Mouse (Mus musculus): ENCODE results near the gene Ccm2. TPM values are rescaled to one million over a fixed set of nuclear protein-coding genes. Genes with fewer than 3 reads are reported as not detected.
"Not testable (repeated sequence)": the region's sequence is repeated elsewhere in the genome, so short reads cannot be mapped to it uniquely, and the experiment has no call there.

The Ccm2 gene
- total RNA-seq (2021) = 10 to 100 TPM; 54.3 to 54.4 TPM
- long read RNA-seq, experiment 1, transcript Ccm2-201 (10 exons, 1,858 nt) = major isoform, 79 of 115 reads
- long read RNA-seq, experiment 1, partial matches to known transcripts = 8 of 115 reads
- long read RNA-seq, experiment 1, other reads (novel, unspliced or antisense) = 28 of 115 reads
- long read RNA-seq, experiment 2, transcript Ccm2-201 (10 exons, 1,858 nt) = major isoform, 72 of 100 reads
- long read RNA-seq, experiment 2, partial matches to known transcripts = 3 of 100 reads
- long read RNA-seq, experiment 2, other reads (novel, unspliced or antisense) = 25 of 100 reads

DNA sequence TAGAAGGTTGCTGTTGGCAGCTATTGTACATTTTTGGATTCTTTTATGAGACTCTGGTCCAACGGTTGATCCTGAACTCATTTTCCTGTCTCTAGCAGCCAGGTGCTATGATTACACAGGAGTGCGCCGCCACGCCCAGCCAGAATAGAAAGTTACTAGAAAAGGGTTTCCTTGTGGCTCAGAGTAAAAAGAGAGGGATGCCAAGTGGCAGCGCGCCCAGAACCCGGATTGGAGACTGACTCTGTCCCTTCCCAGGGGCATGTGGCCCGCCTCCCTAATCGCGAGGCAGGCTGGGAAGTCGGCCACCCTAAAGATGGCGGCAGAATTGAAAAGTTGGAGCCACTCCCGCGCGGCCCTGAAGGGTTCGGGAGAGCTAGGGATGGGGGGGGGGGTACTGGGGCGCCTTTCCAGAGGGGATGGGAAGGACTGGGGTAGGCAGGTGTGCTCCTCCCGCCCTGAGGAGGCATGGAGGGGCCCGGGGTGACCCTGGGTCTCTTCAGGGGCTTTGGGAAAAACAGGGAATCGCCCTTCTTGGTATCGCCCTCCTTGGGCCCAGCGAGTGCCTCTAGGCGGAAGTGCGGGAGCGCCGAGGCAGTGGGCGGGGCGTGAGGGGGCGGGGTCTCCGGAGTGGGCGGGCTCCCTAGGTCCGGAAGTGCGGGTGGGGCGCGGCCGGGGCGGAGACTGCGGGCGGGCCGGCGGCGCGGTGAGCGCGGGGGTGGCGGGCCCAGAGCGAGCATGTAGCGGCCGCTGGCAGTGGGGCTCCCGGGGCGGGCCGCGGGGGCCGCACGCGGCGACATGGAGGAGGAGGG, at the start of gene Ccm2:
TSS of gene Ccm2 (plus strand) at position 683 of the 809 bp plus-strand sequence.
- intact Hi-C loops (cut with DNase I) = no loop called here
- peak; percentile 96 to 97 for DNase-seq (ENCODE audit: low spot score in 2 of 2)

DNA sequence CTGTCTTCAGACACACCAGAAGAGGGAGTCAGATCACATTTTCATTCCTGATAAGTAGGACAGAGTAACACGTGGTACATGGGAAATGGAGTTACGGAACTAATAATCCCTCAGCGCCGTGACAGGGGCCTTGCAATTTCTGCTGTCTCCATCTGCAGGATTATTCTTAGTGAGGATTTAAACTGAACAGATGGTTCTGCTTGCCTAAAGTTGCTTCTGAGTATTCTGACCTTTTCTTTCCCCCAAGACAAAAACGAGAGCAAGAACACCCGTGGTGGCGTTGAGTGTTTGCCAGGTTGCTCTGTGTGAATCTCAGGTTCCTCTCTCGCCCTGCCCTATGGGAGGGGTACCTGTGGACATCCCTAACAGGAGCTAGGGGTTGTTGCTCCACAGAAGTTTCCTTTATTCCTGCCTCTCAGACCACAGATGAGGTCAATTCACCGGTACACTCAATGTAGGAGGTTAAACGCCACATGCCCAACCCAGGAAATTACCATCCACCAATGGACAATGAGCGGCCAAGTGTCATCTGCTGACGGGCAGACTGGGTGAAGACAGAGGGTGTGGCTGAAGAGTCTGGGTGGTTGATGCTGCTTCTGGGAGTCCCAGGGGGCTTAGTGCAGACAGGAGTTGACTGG, 49.3 kb upstream of the Ccm2 start:
- intact Hi-C loops (cut with DNase I) = no loop called here
- no peak for DNase-seq (ENCODE audit: low spot score in 2 of 2)

GRCm38 (mm10) chr11:6502506-6502905, 44.2 kb upstream of the Ccm2 start:
- intact Hi-C loops (cut with DNase I) = no loop called here
- no peak for DNase-seq (ENCODE audit: low spot score in 2 of 2)

DNA sequence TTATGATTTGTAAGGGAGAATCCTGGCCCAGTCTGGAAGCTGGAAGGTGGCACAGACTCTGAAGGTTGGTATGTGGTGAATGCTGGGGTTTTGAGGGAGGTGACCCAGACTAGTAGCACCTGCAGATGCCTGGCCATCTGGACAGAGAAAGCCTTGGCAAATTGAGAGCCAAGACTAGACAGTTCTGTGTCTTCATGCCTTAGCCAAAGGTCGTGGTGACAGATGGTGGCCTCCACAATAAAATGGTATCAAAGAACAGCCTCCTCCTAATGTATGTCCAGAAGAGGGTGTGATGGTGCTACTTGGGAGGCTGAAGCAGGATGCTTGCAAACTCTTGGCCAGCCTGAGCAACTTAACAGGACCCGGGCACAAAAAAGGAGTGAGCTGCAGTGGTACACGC, 42.5 kb upstream of the Ccm2 start:
- intact Hi-C loops (cut with DNase I) = no loop called here
- DNase-seq (ENCODE audit: low spot score in 2 of 2) = no peak

DNA sequence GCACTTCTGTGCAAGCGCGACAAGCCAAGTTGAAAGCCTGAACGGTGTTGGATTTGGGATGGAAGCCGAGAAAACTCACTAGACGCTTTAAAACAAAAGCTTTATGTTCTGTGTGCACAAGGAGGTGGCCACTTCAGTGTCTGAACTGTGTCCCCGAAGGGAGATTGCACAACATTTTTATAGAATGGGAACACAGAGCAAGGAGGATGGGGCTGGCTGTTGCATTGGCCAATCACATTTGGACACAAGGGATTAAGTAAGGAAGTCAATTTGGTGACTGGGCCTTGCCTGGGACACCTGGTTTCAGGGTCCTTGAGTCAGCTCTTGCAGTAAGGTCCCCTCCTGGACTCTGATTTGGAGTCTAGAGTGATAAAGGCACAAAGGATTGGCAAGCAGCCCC, 42.0 kb upstream of the Ccm2 start:
- intact Hi-C loops (cut with DNase I) = no loop called here
- DNase-seq (ENCODE audit: low spot score in 2 of 2) = no peak

GRCm38 (mm10) chr11:6506516-6506915, 40.2 kb upstream of the Ccm2 start:
- no peak for DNase-seq (ENCODE audit: low spot score in 2 of 2)
- intact Hi-C loops (cut with DNase I) = no loop called here

GRCm38 (mm10) chr11:6508269-6508876, 38.3 kb upstream of the Ccm2 start:
- intact Hi-C loops (cut with DNase I) = no loop called here
- DNase-seq (ENCODE audit: low spot score in 2 of 2) = no peak

DNA sequence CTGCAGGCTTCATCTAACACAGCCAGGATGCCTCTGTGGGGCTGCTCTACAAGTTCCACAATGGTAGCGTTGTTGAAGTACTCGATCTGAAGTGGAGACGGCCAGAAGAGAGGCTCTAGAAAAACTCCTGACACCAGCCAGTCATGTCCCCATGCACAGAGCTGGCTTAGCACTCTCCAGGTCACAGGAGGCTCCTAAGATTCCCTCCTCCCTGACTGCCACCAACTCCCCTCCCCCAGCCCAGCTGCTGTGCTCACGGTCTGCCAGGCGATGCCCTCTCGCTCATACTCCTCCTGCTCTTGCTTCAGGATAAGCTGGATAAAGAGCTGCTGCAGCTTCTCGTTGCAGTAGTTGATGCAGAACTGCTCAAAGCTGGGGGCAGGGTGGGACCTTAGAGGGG, 31.9 kb upstream of the Ccm2 start:
- intact Hi-C loops (cut with DNase I) = no loop called here
- no peak for DNase-seq (ENCODE audit: low spot score in 2 of 2)

DNA sequence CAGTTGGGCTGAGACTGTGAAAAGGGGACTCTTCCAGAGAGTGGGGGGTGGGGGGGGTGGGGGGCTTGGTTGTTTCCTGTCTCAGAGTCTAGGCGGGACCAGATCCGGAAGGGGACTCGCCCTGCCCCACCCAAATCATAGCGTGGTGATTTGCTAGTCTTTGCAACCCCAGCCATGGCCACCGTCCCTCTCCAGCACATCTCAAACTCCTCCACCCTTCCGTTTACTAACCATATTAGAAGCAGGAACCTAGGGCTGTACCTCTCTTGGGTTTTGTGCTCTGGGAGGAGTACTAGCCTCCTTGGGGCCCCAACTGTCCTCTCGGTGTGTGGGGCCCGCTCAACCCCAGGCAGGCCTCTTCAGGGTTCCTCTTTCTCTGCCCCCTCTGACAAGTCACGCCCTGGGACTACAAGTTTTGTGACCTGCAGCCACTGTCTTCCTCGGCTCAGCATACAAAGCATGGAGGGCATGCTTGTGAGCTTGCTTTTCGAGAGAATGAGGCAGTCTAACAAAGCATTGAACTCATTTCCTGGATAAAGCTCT, 27.1 kb upstream of the Ccm2 start:
- no peak for DNase-seq (ENCODE audit: low spot score in 2 of 2)
- intact Hi-C loops (cut with DNase I) = no loop called here

DNA sequence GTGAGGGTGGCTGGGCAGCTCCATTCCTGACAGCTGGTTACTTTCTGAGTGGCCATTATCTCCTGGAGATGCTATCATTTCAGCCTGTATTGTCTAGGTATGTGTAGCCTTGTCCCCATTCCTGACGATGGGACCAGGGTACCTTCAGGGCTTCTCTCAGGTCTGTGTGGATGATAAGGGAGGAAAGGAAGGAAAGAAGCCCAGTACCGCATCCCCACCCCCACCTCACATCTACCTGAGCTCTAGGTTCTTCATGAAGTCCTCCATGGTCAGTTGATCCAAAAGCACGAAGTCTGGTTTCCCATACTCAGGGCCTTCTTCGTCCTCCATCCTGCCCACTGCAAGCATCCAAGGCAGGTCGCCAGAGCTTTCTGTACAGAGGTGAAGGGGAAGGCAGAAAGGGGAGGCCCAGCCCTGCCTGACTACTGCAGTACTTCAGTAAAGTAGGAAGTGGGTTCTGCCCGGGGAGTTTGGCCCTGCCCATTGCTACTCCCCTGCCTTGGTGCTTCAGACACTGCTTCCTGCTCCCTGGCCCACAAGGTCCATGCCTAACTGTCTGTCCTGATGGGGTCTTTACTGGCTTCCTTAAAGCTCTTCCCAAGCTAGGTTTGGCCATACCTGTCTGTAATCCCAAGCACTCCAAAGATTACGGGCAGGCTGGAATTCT, 26.0 kb upstream of the Ccm2 start, which contains the start of gene Myo1g:
TSS of gene Myo1g (minus strand) at position 459 of the 667 bp plus-strand sequence.
- DNase-seq (ENCODE audit: low spot score in 2 of 2) = no peak
- intact Hi-C loops (cut with DNase I) = no loop called here

DNA sequence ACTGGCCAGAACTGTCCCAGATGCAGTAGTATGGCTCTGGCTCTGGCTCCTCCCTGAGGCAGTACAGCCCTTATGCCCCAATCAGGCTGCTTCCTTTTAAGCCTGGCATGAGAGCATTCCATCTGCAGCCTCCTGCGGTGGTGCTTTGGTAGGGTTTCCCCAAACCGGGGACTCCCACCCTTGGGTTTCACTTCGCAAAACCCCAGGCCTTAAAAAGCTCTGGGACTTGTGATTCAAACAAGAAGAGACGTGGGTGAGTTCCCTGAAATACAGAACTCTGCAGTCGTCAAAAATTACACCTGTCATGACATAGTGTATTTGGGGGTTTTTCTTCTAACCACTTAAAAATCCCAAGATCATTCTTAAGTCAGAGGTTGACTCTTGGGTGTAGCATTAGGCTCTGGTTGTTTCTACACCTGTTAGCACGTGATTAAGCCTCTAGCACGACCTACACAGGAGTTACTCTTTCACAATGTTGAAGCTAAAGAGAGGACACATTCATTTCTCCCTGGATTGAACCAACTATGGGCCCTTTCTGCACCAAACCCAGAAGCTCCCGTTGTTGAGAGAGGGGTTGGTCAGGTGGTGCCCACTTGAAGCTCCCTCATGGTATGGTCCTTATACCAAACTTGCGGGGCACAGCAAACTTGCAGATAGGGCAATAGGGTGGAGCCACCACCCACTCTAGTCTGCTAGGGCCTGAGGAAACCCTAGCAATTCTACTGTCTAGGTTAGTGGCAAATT, 23.7 kb upstream of the Ccm2 start:
- DNase-seq (ENCODE audit: low spot score in 2 of 2) = peak in 1 of 2 experiments; percentile 31
- intact Hi-C loops (cut with DNase I) = no loop called here

GRCm38 (mm10) chr11:6523662-6524088, 23.0 kb upstream of the Ccm2 start:
- intact Hi-C loops (cut with DNase I) = no loop called here
- no peak for DNase-seq (ENCODE audit: low spot score in 2 of 2)

DNA sequence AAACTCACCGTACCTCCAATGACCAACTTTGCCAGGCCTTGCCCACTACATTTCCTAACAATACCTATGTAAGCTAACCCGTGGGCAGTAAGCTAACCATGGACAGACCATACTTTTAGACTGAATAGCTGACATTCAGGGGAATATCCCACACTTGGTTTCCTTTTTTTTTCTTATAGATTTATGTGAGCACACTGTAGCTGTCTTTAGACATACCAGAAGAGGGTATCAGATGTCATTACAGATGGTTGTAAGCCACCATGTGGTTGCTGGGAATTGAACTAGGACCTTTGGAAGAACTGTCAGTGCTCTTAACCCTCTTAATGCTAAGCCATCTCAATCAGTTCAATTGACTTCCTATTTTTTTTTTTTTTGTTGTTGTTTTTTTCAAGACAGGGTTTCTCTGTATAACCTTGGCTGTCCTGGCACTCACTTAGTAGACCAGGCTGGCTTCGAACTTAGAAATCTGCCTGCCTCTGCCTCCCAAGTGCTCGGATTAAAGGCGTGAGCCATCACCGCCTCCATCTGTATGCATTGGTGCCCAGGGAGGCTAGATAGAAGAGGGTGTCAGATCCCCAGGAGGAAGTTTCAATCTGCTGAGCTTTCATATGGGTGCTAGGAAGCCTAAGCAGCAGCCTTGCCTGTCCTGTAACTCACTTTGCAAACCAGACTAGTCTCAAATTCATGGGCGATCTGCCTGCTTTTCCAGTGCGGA, 22.4 kb upstream of the Ccm2 start:
- intact Hi-C loops (cut with DNase I) = no loop called here
- no peak for DNase-seq (ENCODE audit: low spot score in 2 of 2)

- intact Hi-C loops (cut with DNase I) = loop anchor here (5.0 kb wide), 1 partner anchor 48 kb away; the partner anchor contains the start of gene Purb
- DNase-seq (ENCODE audit: low spot score in 2 of 2) = no peak
These were observed 21.8 kb upstream of the Ccm2 start for GRCm38 (mm10) chr11:6524880-6525238.

DNA sequence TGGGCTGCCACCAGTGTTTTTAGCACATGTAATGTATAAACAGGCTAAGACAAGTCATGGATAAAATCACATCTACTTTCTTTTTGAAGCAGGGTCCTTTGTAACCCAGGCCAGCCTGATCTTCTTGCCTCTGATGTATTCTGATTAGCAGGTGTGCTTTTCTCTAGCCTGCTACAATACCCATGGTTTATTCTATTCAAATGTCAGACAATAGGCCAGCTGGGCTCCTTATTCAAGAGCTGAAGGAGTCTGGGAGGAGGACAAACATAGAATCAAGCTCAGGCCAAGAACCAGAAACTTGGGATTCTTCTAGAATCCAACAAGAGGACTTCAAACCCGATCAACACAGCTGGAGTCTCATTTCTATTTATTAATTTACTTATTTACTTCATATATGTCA, 21.4 kb upstream of the Ccm2 start:
- DNase-seq (ENCODE audit: low spot score in 2 of 2) = no peak
- intact Hi-C loops (cut with DNase I) = loop anchor here (5.0 kb wide), 1 partner anchor 48 kb away; the partner anchor contains the start of gene Purb

- DNase-seq (ENCODE audit: low spot score in 2 of 2) = not testable (repeated sequence)
- intact Hi-C loops (cut with DNase I) = loop anchor here (5.0 kb wide), 1 partner anchor 49 kb away; the partner anchor contains the start of gene Purb
These were observed 20.0 kb upstream of the Ccm2 start for GRCm38 (mm10) chr11:6526526-6527255.
